Mouse (Mus musculus): Measurements from ENCODE around the gene Twf1. TPM values are rescaled to one million over a fixed set of nuclear protein-coding genes. Genes with fewer than 3 reads are reported as not detected.

The Twf1 gene
- total RNA-seq, 1 experiment, result 45.6 TPM

- peaks cover 2 to 6% of the 10 kb centered on the region in 2 experiments; a peak in 2 of 4 replicates for H3K4me1 ChIP-seq (ENCODE audit: control insufficient read depth in 2 of 2, insufficient read depth in 2 of 2, low read length in 2 of 2, poor library complexity in 1 of 2)
- H3K36me3 ChIP-seq (ENCODE audit: control insufficient read depth, insufficient read depth, low read length, poor library complexity, severe bottlenecking), result no peaks in the 10 kb centered on the region
- DNase-seq (ENCODE audit: low read depth, low spot score), result no peak
- H3K9ac ChIP-seq (ENCODE audit: insufficient read depth, low read depth, low read length, poor library complexity, severe bottlenecking), result no peak overlapping the region
- in situ Hi-C loops (cut with MboI; ENCODE audit: low sequenced_read_pairs in 2 of 2, unreplicated experiment in 2 of 2), result no loop called here
- H3K4me3 ChIP-seq (ENCODE audit: insufficient read depth in 1 of 2, low read depth in 1 of 2, low read length in 2 of 2, poor library complexity in 1 of 2, severe bottlenecking in 1 of 2), result no peak overlapping the region
- no peak overlapping the region for H3K27ac ChIP-seq (ENCODE audit: insufficient read depth, low read depth, low read length, poor library complexity, severe bottlenecking)
- H3K9me3 ChIP-seq (ENCODE audit: control insufficient read depth, insufficient read depth, low read depth, low read length), result no peaks in the 10 kb centered on the region
- TF ChIP-seq MAFK (IDR thresholded peaks at IDR 0.05; ENCODE audit: insufficient read depth, low read depth, low read length) (no peak), HCFC1 (IDR thresholded peaks at IDR 0.05; ENCODE audit: borderline replicate concordance, insufficient read depth, low read length) (no peak), ZC3H11A (IDR thresholded peaks at IDR 0.05; ENCODE audit: borderline replicate concordance, low read depth, low read length) (no peak), CHD2 (IDR thresholded peaks at IDR 0.05; ENCODE audit: low read depth, low read length) (no peak), ZNF384 (IDR thresholded peaks at IDR 0.05; ENCODE audit: low read depth, low read length) (no peak)
These were observed 24.8 kb downstream of the Twf1 start for GRCm38 (mm10) chr15:94564909-94565308.

GRCm38 (mm10) chr15:94558895-94559656, 30.6 kb downstream of the Twf1 start:
- in situ Hi-C loops (cut with MboI; ENCODE audit: low sequenced_read_pairs in 2 of 2, unreplicated experiment in 2 of 2), result no loop called here

GRCm38 (mm10) chr15:94557442-94557841, 32.2 kb downstream of the Twf1 start:
- no peak for TF ChIP-seq CHD2 (IDR thresholded peaks at IDR 0.05; ENCODE audit: low read depth, low read length)
- no peak for TF ChIP-seq HCFC1 (IDR thresholded peaks at IDR 0.05; ENCODE audit: borderline replicate concordance, insufficient read depth, low read length)
- TF ChIP-seq ZNF384 (IDR thresholded peaks at IDR 0.05; ENCODE audit: low read depth, low read length), result no peak
- no peak for TF ChIP-seq MAFK (IDR thresholded peaks at IDR 0.05; ENCODE audit: insufficient read depth, low read depth, low read length)
- 0 out of 2 replicates have a peak, but pooled peaks have one; percentile 31 for TF ChIP-seq ZC3H11A (IDR thresholded peaks at IDR 0.05; ENCODE audit: borderline replicate concordance, low read depth, low read length)
- H3K9me3 ChIP-seq (ENCODE audit: control insufficient read depth, insufficient read depth, low read depth, low read length), result no peaks in the 10 kb centered on the region
- H3K27ac ChIP-seq (ENCODE audit: insufficient read depth, low read depth, low read length, poor library complexity, severe bottlenecking), result no peak overlapping the region
- no peak overlapping the region for H3K9ac ChIP-seq (ENCODE audit: insufficient read depth, low read depth, low read length, poor library complexity, severe bottlenecking)
- peaks cover 2 to 11% of the 10 kb centered on the region in 2 experiments; a peak in 2 of 4 replicates for H3K4me1 ChIP-seq (ENCODE audit: control insufficient read depth in 2 of 2, insufficient read depth in 2 of 2, low read length in 2 of 2, poor library complexity in 1 of 2)
- H3K36me3 ChIP-seq (ENCODE audit: control insufficient read depth, insufficient read depth, low read length, poor library complexity, severe bottlenecking), result no peaks in the 10 kb centered on the region
- no peak overlapping the region for H3K4me3 ChIP-seq (ENCODE audit: insufficient read depth in 1 of 2, low read depth in 1 of 2, low read length in 2 of 2, poor library complexity in 1 of 2, severe bottlenecking in 1 of 2)
- DNase-seq (ENCODE audit: low read depth, low spot score), result peak; percentile 83
- in situ Hi-C loops (cut with MboI; ENCODE audit: low sequenced_read_pairs in 2 of 2, unreplicated experiment in 2 of 2), result no loop called here

More at GRCm38 (mm10) chr15:94558895-94559656, 30.6 kb downstream of the Twf1 start:
- Histone ChIP-seq H3K9me3 (ENCODE audit: control insufficient read depth, insufficient read depth, low read depth, low read length) (no peaks in the 10 kb centered on the region), H3K36me3 (ENCODE audit: control insufficient read depth, insufficient read depth, low read length, poor library complexity, severe bottlenecking) (no peaks in the 10 kb centered on the region), H3K4me3 (ENCODE audit: insufficient read depth in 1 of 2, low read depth in 1 of 2, low read length in 2 of 2, poor library complexity in 1 of 2, severe bottlenecking in 1 of 2) (no peak overlapping the region), H3K27ac (ENCODE audit: insufficient read depth, low read depth, low read length, poor library complexity, severe bottlenecking) (no peak overlapping the region), H3K4me1 (ENCODE audit: control insufficient read depth in 2 of 2, insufficient read depth in 2 of 2, low read length in 2 of 2, poor library complexity in 1 of 2) (peaks cover 2 to 8% of the 10 kb centered on the region in 2 experiments; a peak in 1 of 4 replicates), H3K9ac (ENCODE audit: insufficient read depth, low read depth, low read length, poor library complexity, severe bottlenecking) (no peak overlapping the region)
- no peak for DNase-seq (ENCODE audit: low read depth, low spot score)
- TF ChIP-seq HCFC1 (IDR thresholded peaks at IDR 0.05; ENCODE audit: borderline replicate concordance, insufficient read depth, low read length), result no peak
- TF ChIP-seq MAFK (IDR thresholded peaks at IDR 0.05; ENCODE audit: insufficient read depth, low read depth, low read length), result no peak
- TF ChIP-seq ZC3H11A (IDR thresholded peaks at IDR 0.05; ENCODE audit: borderline replicate concordance, low read depth, low read length), result no peak
- TF ChIP-seq ZNF384 (IDR thresholded peaks at IDR 0.05; ENCODE audit: low read depth, low read length), result no peak
- no peak for TF ChIP-seq CHD2 (IDR thresholded peaks at IDR 0.05; ENCODE audit: low read depth, low read length)

- H3K4me3 ChIP-seq (ENCODE audit: insufficient read depth in 1 of 2, low read depth in 1 of 2, low read length in 2 of 2, poor library complexity in 1 of 2, severe bottlenecking in 1 of 2), result peak overlapping the region; percentile 43 to 44; a peak in 3 of 4 replicates
- in situ Hi-C loops (cut with MboI; ENCODE audit: low sequenced_read_pairs in 2 of 2, unreplicated experiment in 2 of 2), result no loop called here
- peaks cover 0 to 8% of the 10 kb centered on the region in 2 experiments; a peak in 2 of 4 replicates for H3K4me1 ChIP-seq (ENCODE audit: control insufficient read depth in 2 of 2, insufficient read depth in 2 of 2, low read length in 2 of 2, poor library complexity in 1 of 2)
- H3K36me3 ChIP-seq (ENCODE audit: control insufficient read depth, insufficient read depth, low read length, poor library complexity, severe bottlenecking), result no peaks in the 10 kb centered on the region
- TF ChIP-seq HCFC1 (IDR thresholded peaks at IDR 0.05; ENCODE audit: borderline replicate concordance, insufficient read depth, low read length) (no peak), ZC3H11A (IDR thresholded peaks at IDR 0.05; ENCODE audit: borderline replicate concordance, low read depth, low read length) (no peak), ZNF384 (IDR thresholded peaks at IDR 0.05; ENCODE audit: low read depth, low read length) (no peak), CHD2 (IDR thresholded peaks at IDR 0.05; ENCODE audit: low read depth, low read length) (no peak), MAFK (IDR thresholded peaks at IDR 0.05; ENCODE audit: insufficient read depth, low read depth, low read length) (no peak)
- no peak overlapping the region for H3K27ac ChIP-seq (ENCODE audit: insufficient read depth, low read depth, low read length, poor library complexity, severe bottlenecking)
- no peaks in the 10 kb centered on the region; the same call in 1 of the 2 replicates for H3K9me3 ChIP-seq (ENCODE audit: control insufficient read depth, insufficient read depth, low read depth, low read length)
- no peak for DNase-seq (ENCODE audit: low read depth, low spot score)
- peak overlapping the region; percentile 26; the same call in 1 of the 2 replicates for H3K9ac ChIP-seq (ENCODE audit: insufficient read depth, low read depth, low read length, poor library complexity, severe bottlenecking)
These were observed 36.2 kb downstream of the Twf1 start for GRCm38 (mm10) chr15:94553536-94553935.

All from ES-E14 (cell line).